Comparison of ENCODE assay signal across 21 mouse cellular contexts in genomic region chr6:48698888-48699287, GRCm38 (mm10). TPM values are rescaled to one million over a fixed set of nuclear protein-coding genes. Genes with fewer than 3 reads are reported as not detected.
DNase-seq lines count a peak whose midpoint lies in the region; ATAC-seq and TF ChIP-seq lines count a peak whose summit lies in the region.
"Had no signal": no experiment of that assay in that cellular context is flagged by ENCODE, and none has a peak within 500 bp of the region (broad histone marks: within the 10 kb centered on the region; RNA-seq: fewer than 3 reads in every experiment).

No protein-coding gene starts in this region.

- H3K27me3 ChIP-seq in heart, embryonic 15.5 days = no peaks in the 10 kb centered on the region
- H3K27me3 ChIP-seq in liver, postnatal 0 days (ENCODE audit: insufficient read depth, low read length) = no peaks in the 10 kb centered on the region
- no peaks in the 10 kb centered on the region for H3K27me3 ChIP-seq in liver, embryonic 12.5 days (replicated peaks)
- H3K27me3 ChIP-seq: embryonic facial prominence, embryonic 15.5 days; forebrain, embryonic 12.5 days; midbrain, embryonic 15.5 days had no signal

- no peak overlapping the region for H3K4me2 ChIP-seq in heart, embryonic 15.5 days
- H3K4me2 ChIP-seq in liver, postnatal 0 days (ENCODE audit: low read depth, low read length) = no peak overlapping the region
- H3K4me2 ChIP-seq in liver, embryonic 12.5 days = no peak overlapping the region
- H3K4me2 ChIP-seq: embryonic facial prominence, embryonic 15.5 days; forebrain, embryonic 12.5 days; midbrain, embryonic 15.5 days had no signal

- no peak for TF ChIP-seq EP300 in liver, postnatal 0 days (IDR thresholded peaks at IDR 0.05; ENCODE audit: low read depth)

- ATAC-seq in heart, embryonic 15.5 days (replicated peaks; ENCODE audit: insufficient number of reproducible peaks, insufficient read depth, low FRiP score, low read depth) = no peak
- no peak for ATAC-seq in liver, postnatal 0 days
- no peak for ATAC-seq in liver, embryonic 12.5 days
- ATAC-seq in granulocyte monocyte progenitor cell, adult 5-6 weeks (replicated peaks; ENCODE audit: poor library complexity, severe bottlenecking) = peak; percentile 82
- peak; percentile 76 for ATAC-seq in megakaryocyte progenitor cell, adult 5-6 weeks (replicated peaks; ENCODE audit: poor library complexity)
- ATAC-seq: CD4-positive, CD25-positive, alpha-beta regulatory T cell, adult 4 months; inflammation-experienced regulatory T-cells, adult 6 months; midbrain, embryonic 15.5 days had no signal

- no peaks in the 10 kb centered on the region for H3K9me3 ChIP-seq in heart, embryonic 15.5 days (replicated peaks)
- H3K9me3 ChIP-seq in liver, postnatal 0 days (ENCODE audit: low read length) = no peaks in the 10 kb centered on the region
- no peaks in the 10 kb centered on the region for H3K9me3 ChIP-seq in liver, embryonic 12.5 days (replicated peaks)
- H3K9me3 ChIP-seq: embryonic facial prominence, embryonic 15.5 days; forebrain, embryonic 12.5 days; hindbrain, embryonic 10.5 days; midbrain, embryonic 15.5 days had no signal

- no peaks in the 10 kb centered on the region for H3K4me1 ChIP-seq in heart, embryonic 15.5 days (replicated peaks)
- peaks cover 14% of the 10 kb centered on the region; the same call in 1 of the 2 replicates for H3K4me1 ChIP-seq in liver, postnatal 0 days (ENCODE audit: insufficient read depth)
- no peaks in the 10 kb centered on the region; the same call in 1 of the 2 replicates for H3K4me1 ChIP-seq in liver, embryonic 12.5 days
- H3K4me1 ChIP-seq: embryonic facial prominence, embryonic 15.5 days; forebrain, embryonic 12.5 days; hindbrain, embryonic 10.5 days; midbrain, embryonic 15.5 days had no signal

- TF ChIP-seq CTCF in liver, postnatal 0 days (IDR thresholded peaks at IDR 0.05; ENCODE audit: low read depth) = no peak

- no peaks in the 10 kb centered on the region for H3K36me3 ChIP-seq in heart, embryonic 15.5 days
- no peaks in the 10 kb centered on the region for H3K36me3 ChIP-seq in liver, postnatal 0 days (replicated peaks; ENCODE audit: insufficient read depth, low read length)
- H3K36me3 ChIP-seq in liver, embryonic 12.5 days = no peaks in the 10 kb centered on the region
- H3K36me3 ChIP-seq: embryonic facial prominence, embryonic 15.5 days; forebrain, embryonic 12.5 days; hindbrain, embryonic 10.5 days; midbrain, embryonic 15.5 days had no signal

- H3K4me3 ChIP-seq in heart, embryonic 15.5 days = no peak overlapping the region
- no peak overlapping the region for H3K4me3 ChIP-seq in liver, postnatal 0 days (ENCODE audit: low read depth, low read length)
- no peak overlapping the region for H3K4me3 ChIP-seq in liver, embryonic 12.5 days
- H3K4me3 ChIP-seq: embryonic facial prominence, embryonic 15.5 days; forebrain, embryonic 12.5 days; hindbrain, embryonic 10.5 days; midbrain, embryonic 15.5 days had no signal

- WGBS in heart, embryonic 15.5 days = 56% methylated on average over 3 of the region's 3 CpGs
- WGBS in liver, postnatal 0 days (ENCODE audit: insufficient replicate concordance) = 34% methylated on average over 3 of the region's 3 CpGs
- 15% methylated on average over 3 of the region's 3 CpGs for WGBS in liver, embryonic 12.5 days (ENCODE audit: insufficient replicate concordance)

- no peak for DNase-seq in heart, adult 9 months (ENCODE audit: low spot score in 2 of 2)
- DNase-seq in liver, postnatal 0 days = peak; percentile 11
- DNase-seq in spleen, adult 18-20 months = no peak
- DNase-seq: adrenal gland, postnatal 10 days; cerebellum, adult 9-10 months; lung, postnatal 4 days; right cerebral cortex, postnatal 25 days had no signal

- H3K27ac ChIP-seq in heart, embryonic 15.5 days = peak overlapping the region; percentile 67
- H3K27ac ChIP-seq in liver, postnatal 0 days (ENCODE audit: low read depth) = peak overlapping the region; percentile 55
- no peak overlapping the region for H3K27ac ChIP-seq in liver, embryonic 12.5 days
- H3K27ac ChIP-seq: embryonic facial prominence, embryonic 15.5 days; hindbrain, embryonic 10.5 days; liver, embryonic 14.5 days; midbrain, embryonic 15.5 days had no signal

- H3K9ac ChIP-seq in heart, embryonic 15.5 days = no peak overlapping the region
- H3K9ac ChIP-seq in liver, postnatal 0 days (replicated peaks) = no peak overlapping the region
- no peak overlapping the region for H3K9ac ChIP-seq in liver, embryonic 12.5 days
- H3K9ac ChIP-seq: embryonic facial prominence, embryonic 15.5 days; forebrain, embryonic 12.5 days; liver, embryonic 14.5 days; midbrain, embryonic 15.5 days had no signal

RNA-seq across cellular contexts. Expression of gene Gimap6, which starts 9.1 kb away (rescaled TPM):
- 32.3 and 35.6 TPM in 2 replicates for polyA plus RNA-seq in heart, embryonic 15.5 days (2015; fragmentation: Nextera tagmentation; extraction: Ambion mirVana)
- 12.2 and 12.5 TPM in 2 replicates for polyA plus RNA-seq in liver, postnatal 0 days (2015; fragmentation: Nextera tagmentation; extraction: Ambion mirVana)
- 11.7 and 12.7 TPM in 2 replicates for polyA plus RNA-seq in liver, embryonic 12.5 days (2016; fragmentation: Nextera tagmentation; extraction: Ambion mirVana)
- 0.58 and 1.4 TPM in 2 replicates for total RNA-seq in granulocyte monocyte progenitor cell, adult 5-6 weeks (2014; fragmentation: Nextera tagmentation)
- total RNA-seq in granulocyte monocyte progenitor cell, adult 5-6 weeks (2017) = 4.1 and 6.3 TPM in 2 replicates
- 2.5 and 6.7 TPM in 2 replicates for total RNA-seq in megakaryocyte progenitor cell, adult 5-6 weeks (2015)
- 3.5 and 15.6 TPM in 2 replicates for total RNA-seq in megakaryocyte progenitor cell, adult 5-6 weeks (2017)

RNA-seq across cellular contexts. Expression of gene Gimap4, which starts 14.5 kb away (rescaled TPM):
- 23.5 and 27.1 TPM in 2 replicates for polyA plus RNA-seq in heart, embryonic 15.5 days (2015; fragmentation: Nextera tagmentation; extraction: Ambion mirVana)
- polyA plus RNA-seq in liver, postnatal 0 days (2015; fragmentation: Nextera tagmentation; extraction: Ambion mirVana) = 13.5 and 14.5 TPM in 2 replicates
- 15.7 and 15.9 TPM in 2 replicates for polyA plus RNA-seq in liver, embryonic 12.5 days (2016; fragmentation: Nextera tagmentation; extraction: Ambion mirVana)
- not detected in 2 replicates for total RNA-seq in granulocyte monocyte progenitor cell, adult 5-6 weeks (2014; fragmentation: Nextera tagmentation)
- total RNA-seq in granulocyte monocyte progenitor cell, adult 5-6 weeks (2017) = 0.60 and 1.3 TPM in 2 replicates
- total RNA-seq in megakaryocyte progenitor cell, adult 5-6 weeks (2015) = 0.39 and 1.7 TPM in 2 replicates
- total RNA-seq in megakaryocyte progenitor cell, adult 5-6 weeks (2017) = 2.9 and 3.1 TPM in 2 replicates
- total RNA-seq: layer of hippocampus, postnatal 25 days had no signal

RNA-seq across cellular contexts. Expression of gene Gm28053, which starts 19.5 kb away (rescaled TPM):
- 3.3 and 4.6 TPM in 2 replicates for polyA plus RNA-seq in heart, embryonic 15.5 days (2015; fragmentation: Nextera tagmentation; extraction: Ambion mirVana)
- 1.1 TPM in 1 of 2 replicates, not detected in the other for polyA plus RNA-seq in liver, postnatal 0 days (2015; fragmentation: Nextera tagmentation; extraction: Ambion mirVana)
- polyA plus RNA-seq in liver, embryonic 12.5 days (2016; fragmentation: Nextera tagmentation; extraction: Ambion mirVana) = 0.75 and 1.2 TPM in 2 replicates
- 11.1 TPM in 1 of 2 replicates, not detected in the other for total RNA-seq in granulocyte monocyte progenitor cell, adult 5-6 weeks (2014; fragmentation: Nextera tagmentation)
- total RNA-seq in granulocyte monocyte progenitor cell, adult 5-6 weeks (2017) = 3.1 TPM in 1 of 2 replicates, not detected in the other
- total RNA-seq in megakaryocyte progenitor cell, adult 5-6 weeks (2015) = not detected in 2 replicates
- total RNA-seq in megakaryocyte progenitor cell, adult 5-6 weeks (2017) = 20.7 and 26.7 TPM in 2 replicates
- total RNA-seq: left cerebral cortex, postnatal 36 days had no signal
- polyA plus RNA-seq: forebrain, embryonic 12.5 days; hindbrain, embryonic 10.5 days; midbrain, embryonic 15.5 days had no signal

RNA-seq across cellular contexts. Expression of gene Gimap7, which starts 19.5 kb away (rescaled TPM):
- polyA plus RNA-seq in heart, embryonic 15.5 days (2015; fragmentation: Nextera tagmentation; extraction: Ambion mirVana) = 0.23 and 0.27 TPM in 2 replicates
- polyA plus RNA-seq in liver, postnatal 0 days (2015; fragmentation: Nextera tagmentation; extraction: Ambion mirVana) = 0.59 and 0.65 TPM in 2 replicates
- polyA plus RNA-seq in liver, embryonic 12.5 days (2016; fragmentation: Nextera tagmentation; extraction: Ambion mirVana) = 0.10 and 0.18 TPM in 2 replicates
- total RNA-seq in granulocyte monocyte progenitor cell, adult 5-6 weeks (2014; fragmentation: Nextera tagmentation) = not detected in 2 replicates
- total RNA-seq in granulocyte monocyte progenitor cell, adult 5-6 weeks (2017) = not detected in 2 replicates
- total RNA-seq in megakaryocyte progenitor cell, adult 5-6 weeks (2015) = 0.22 TPM in 1 of 2 replicates, not detected in the other
- total RNA-seq in megakaryocyte progenitor cell, adult 5-6 weeks (2017) = 0.29 and 1.3 TPM in 2 replicates
- total RNA-seq: layer of hippocampus, postnatal 25 days; left cerebral cortex, postnatal 36 days had no signal
- polyA plus RNA-seq: forebrain, embryonic 12.5 days; hindbrain, embryonic 10.5 days; midbrain, embryonic 15.5 days; stomach, embryonic 14.5 days had no signal

RNA-seq across cellular contexts. Expression of gene Gimap9, which starts 23.0 kb away (rescaled TPM):
- 7.9 and 10.3 TPM in 2 replicates for polyA plus RNA-seq in heart, embryonic 15.5 days (2015; fragmentation: Nextera tagmentation; extraction: Ambion mirVana)
- 10.2 and 10.9 TPM in 2 replicates for polyA plus RNA-seq in liver, postnatal 0 days (2015; fragmentation: Nextera tagmentation; extraction: Ambion mirVana)
- 11.4 and 12.9 TPM in 2 replicates for polyA plus RNA-seq in liver, embryonic 12.5 days (2016; fragmentation: Nextera tagmentation; extraction: Ambion mirVana)
- total RNA-seq in granulocyte monocyte progenitor cell, adult 5-6 weeks (2014; fragmentation: Nextera tagmentation) = 8.3 and 10.3 TPM in 2 replicates
- total RNA-seq in granulocyte monocyte progenitor cell, adult 5-6 weeks (2017) = 9.4 and 16.1 TPM in 2 replicates
- 10.7 and 14.5 TPM in 2 replicates for total RNA-seq in megakaryocyte progenitor cell, adult 5-6 weeks (2015)
- total RNA-seq in megakaryocyte progenitor cell, adult 5-6 weeks (2017) = 17.2 and 29.9 TPM in 2 replicates

Comparison
In these comparisons a context has a peak if more than half of its experiments do, and no peak if none do; other contexts are left out.
1. ATAC-seq: peak in granulocyte monocyte progenitor cell, adult 5-6 weeks (single experiment) and megakaryocyte progenitor cell, adult 5-6 weeks (single experiment); none in heart, embryonic 15.5 days (single experiment), liver, postnatal 0 days (single experiment) and liver, embryonic 12.5 days (single experiment).